Mouse (Mus musculus): ENCODE results near the gene Sos2. TPM values are rescaled to one million over a fixed set of nuclear protein-coding genes. Genes with fewer than 3 reads are reported as not detected.

Sos2 gene
- polyA plus RNA-seq, 1 experiment from 2014 or later = 10.3 TPM

- 52% methylated on average over 8 of the region's 8 CpGs for WGBS
- no peak for ATAC-seq (ENCODE audit: insufficient number of reproducible peaks, insufficient read depth, low FRiP score, low read depth)
- peak overlapping the region in 1 of 2 experiments; percentile 45; a peak in 1 of 4 replicates for H3K27ac ChIP-seq (replicated peaks in 1 of 2; ENCODE audit: control insufficient read depth in 1 of 2, insufficient read depth in 1 of 2, low read depth in 2 of 2, low read length in 2 of 2)
- H3K27me3 ChIP-seq (ENCODE audit: control insufficient read depth, insufficient read depth, low read length) = no peaks in the 10 kb centered on the region
- no peak overlapping the region for H3K4me3 ChIP-seq (ENCODE audit: control insufficient read depth in 1 of 2, insufficient read depth in 1 of 2, low read depth in 1 of 2, low read length in 2 of 2)
- no peaks in the 10 kb centered on the region for H3K36me3 ChIP-seq (ENCODE audit: control insufficient read depth, insufficient read depth, low read length)
- no peak overlapping the region for H3K9ac ChIP-seq (ENCODE audit: low read length)
- peak overlapping the region; percentile 5; the same call in 1 of the 2 replicates for H3K4me2 ChIP-seq (ENCODE audit: low read length)
- H3K9me3 ChIP-seq (ENCODE audit: control insufficient read depth, low read length) = no peaks in the 10 kb centered on the region
- peaks cover 23 to 24% of the 10 kb centered on the region in 2 experiments for H3K4me1 ChIP-seq (ENCODE audit: control insufficient read depth in 2 of 2, insufficient read depth in 2 of 2, low read length in 2 of 2)
Measured at GRCm38 (mm10) chr12:69541663-69542062, 140.0 kb downstream of the Sos2 start.

- no peak overlapping the region for H3K4me3 ChIP-seq (ENCODE audit: control insufficient read depth in 1 of 2, insufficient read depth in 1 of 2, low read depth in 1 of 2, low read length in 2 of 2)
- ATAC-seq (ENCODE audit: insufficient number of reproducible peaks, insufficient read depth, low FRiP score, low read depth) = no peak
- H3K27me3 ChIP-seq (ENCODE audit: control insufficient read depth, insufficient read depth, low read length) = no peaks in the 10 kb centered on the region
- H3K36me3 ChIP-seq (ENCODE audit: control insufficient read depth, insufficient read depth, low read length) = no peaks in the 10 kb centered on the region
- no peak overlapping the region for H3K9ac ChIP-seq (ENCODE audit: low read length)
- peak overlapping the region; percentile 90 to 94 for H3K27ac ChIP-seq (replicated peaks in 1 of 2; ENCODE audit: control insufficient read depth in 1 of 2, insufficient read depth in 1 of 2, low read depth in 2 of 2, low read length in 2 of 2)
- H3K4me1 ChIP-seq (ENCODE audit: control insufficient read depth in 2 of 2, insufficient read depth in 2 of 2, low read length in 2 of 2) = peaks cover 23 to 24% of the 10 kb centered on the region in 2 experiments
- WGBS = 62% methylated on average over 7 of the region's 7 CpGs
- no peak overlapping the region for H3K4me2 ChIP-seq (ENCODE audit: low read length)
- H3K9me3 ChIP-seq (ENCODE audit: control insufficient read depth, low read length) = no peaks in the 10 kb centered on the region
Measured at GRCm38 (mm10) chr12:69539353-69539752, 142.3 kb downstream of the Sos2 start.

- no peaks in the 10 kb centered on the region for H3K9me3 ChIP-seq (ENCODE audit: control insufficient read depth, low read length)
- H3K4me1 ChIP-seq (ENCODE audit: control insufficient read depth in 2 of 2, insufficient read depth in 2 of 2, low read length in 2 of 2) = peaks cover 23 to 24% of the 10 kb centered on the region in 2 experiments
- no peaks in the 10 kb centered on the region for H3K27me3 ChIP-seq (ENCODE audit: control insufficient read depth, insufficient read depth, low read length)
- H3K9ac ChIP-seq (ENCODE audit: low read length) = peak overlapping the region; percentile 67
- H3K36me3 ChIP-seq (ENCODE audit: control insufficient read depth, insufficient read depth, low read length) = no peaks in the 10 kb centered on the region
- 50% methylated on average over 4 of the region's 4 CpGs for WGBS
- peak overlapping the region in 1 of 2 experiments; percentile 25; a peak in 3 of 4 replicates for H3K4me3 ChIP-seq (ENCODE audit: control insufficient read depth in 1 of 2, insufficient read depth in 1 of 2, low read depth in 1 of 2, low read length in 2 of 2)
- H3K4me2 ChIP-seq (ENCODE audit: low read length) = peak overlapping the region; percentile 67
- H3K27ac ChIP-seq (replicated peaks in 1 of 2; ENCODE audit: control insufficient read depth in 1 of 2, insufficient read depth in 1 of 2, low read depth in 2 of 2, low read length in 2 of 2) = peak overlapping the region; percentile 90 to 94
- no peak for ATAC-seq (ENCODE audit: insufficient number of reproducible peaks, insufficient read depth, low FRiP score, low read depth)
Measured at GRCm38 (mm10) chr12:69538362-69538950, 143.2 kb downstream of the Sos2 start.

GRCm38 (mm10) chr12:69537675-69538361, 143.8 kb downstream of the Sos2 start:
- H3K4me2 ChIP-seq (ENCODE audit: low read length) = peak overlapping the region; percentile 67
- H3K4me3 ChIP-seq (ENCODE audit: control insufficient read depth in 1 of 2, insufficient read depth in 1 of 2, low read depth in 1 of 2, low read length in 2 of 2) = peak overlapping the region; percentile 25 to 26
- peak overlapping the region; percentile 90 to 94 for H3K27ac ChIP-seq (replicated peaks in 1 of 2; ENCODE audit: control insufficient read depth in 1 of 2, insufficient read depth in 1 of 2, low read depth in 2 of 2, low read length in 2 of 2)
- WGBS = 1% methylated on average over 19 of the region's 19 CpGs
- H3K9me3 ChIP-seq (ENCODE audit: control insufficient read depth, low read length) = no peaks in the 10 kb centered on the region
- H3K4me1 ChIP-seq (ENCODE audit: control insufficient read depth in 2 of 2, insufficient read depth in 2 of 2, low read length in 2 of 2) = peaks cover 23 to 26% of the 10 kb centered on the region in 2 experiments
- H3K27me3 ChIP-seq (ENCODE audit: control insufficient read depth, insufficient read depth, low read length) = no peaks in the 10 kb centered on the region
- H3K36me3 ChIP-seq (ENCODE audit: control insufficient read depth, insufficient read depth, low read length) = no peaks in the 10 kb centered on the region
- ATAC-seq (ENCODE audit: insufficient number of reproducible peaks, insufficient read depth, low FRiP score, low read depth) = peak; percentile 67
- H3K9ac ChIP-seq (ENCODE audit: low read length) = peak overlapping the region; percentile 67

GRCm38 (mm10) chr12:69537243-69537674, 144.4 kb downstream of the Sos2 start:
- H3K9ac ChIP-seq (ENCODE audit: low read length) = peak overlapping the region; percentile 67
- H3K27me3 ChIP-seq (ENCODE audit: control insufficient read depth, insufficient read depth, low read length) = no peaks in the 10 kb centered on the region
- peak overlapping the region; percentile 90 to 94 for H3K27ac ChIP-seq (replicated peaks in 1 of 2; ENCODE audit: control insufficient read depth in 1 of 2, insufficient read depth in 1 of 2, low read depth in 2 of 2, low read length in 2 of 2)
- no peak for ATAC-seq (ENCODE audit: insufficient number of reproducible peaks, insufficient read depth, low FRiP score, low read depth)
- H3K4me2 ChIP-seq (ENCODE audit: low read length) = peak overlapping the region; percentile 67
- H3K4me3 ChIP-seq (ENCODE audit: control insufficient read depth in 1 of 2, insufficient read depth in 1 of 2, low read depth in 1 of 2, low read length in 2 of 2) = peak overlapping the region; percentile 25 to 26; a peak in 3 of 4 replicates
- H3K9me3 ChIP-seq (ENCODE audit: control insufficient read depth, low read length) = no peaks in the 10 kb centered on the region
- 15% methylated on average over 10 of the region's 10 CpGs for WGBS
- H3K4me1 ChIP-seq (ENCODE audit: control insufficient read depth in 2 of 2, insufficient read depth in 2 of 2, low read length in 2 of 2) = peaks cover 26 to 27% of the 10 kb centered on the region in 2 experiments
- no peaks in the 10 kb centered on the region for H3K36me3 ChIP-seq (ENCODE audit: control insufficient read depth, insufficient read depth, low read length)

- ATAC-seq (ENCODE audit: insufficient number of reproducible peaks, insufficient read depth, low FRiP score, low read depth) = no peak
- 74% methylated on average over 10 of the region's 10 CpGs for WGBS
- no peaks in the 10 kb centered on the region for H3K27me3 ChIP-seq (ENCODE audit: control insufficient read depth, insufficient read depth, low read length)
- H3K4me2 ChIP-seq (ENCODE audit: low read length) = peak overlapping the region; percentile 67
- no peaks in the 10 kb centered on the region for H3K36me3 ChIP-seq (ENCODE audit: control insufficient read depth, insufficient read depth, low read length)
- peaks cover 28 to 32% of the 10 kb centered on the region in 2 experiments for H3K4me1 ChIP-seq (ENCODE audit: control insufficient read depth in 2 of 2, insufficient read depth in 2 of 2, low read length in 2 of 2)
- H3K27ac ChIP-seq (replicated peaks in 1 of 2; ENCODE audit: control insufficient read depth in 1 of 2, insufficient read depth in 1 of 2, low read depth in 2 of 2, low read length in 2 of 2) = peak overlapping the region; percentile 90 to 94
- H3K4me3 ChIP-seq (ENCODE audit: control insufficient read depth in 1 of 2, insufficient read depth in 1 of 2, low read depth in 1 of 2, low read length in 2 of 2) = no peak overlapping the region
- no peaks in the 10 kb centered on the region for H3K9me3 ChIP-seq (ENCODE audit: control insufficient read depth, low read length)
- H3K9ac ChIP-seq (ENCODE audit: low read length) = peak overlapping the region; percentile 67; the same call in 1 of the 2 replicates
Measured at GRCm38 (mm10) chr12:69536616-69537242, 144.9 kb downstream of the Sos2 start.

Measured in heart, embryonic 14.5 days (tissue).